Mouse (Mus musculus) hindbrain, embryonic 10.5 days (tissue): ENCODE data around the gene Ccdc177. TPM values are rescaled to one million over a fixed set of nuclear protein-coding genes. Genes with fewer than 3 reads are reported as not detected.
A peak's percentile ranks its signal among the peaks of the same experiment; 100 is the strongest.
"Not testable (repeated sequence)": the region's sequence is repeated elsewhere in the genome, so short reads cannot be mapped to it uniquely, and the experiment has no call there.

Experiments used
- DNase-seq: peaks from one replicate; pipeline ENCODE4 v3.0.0-alpha.2; 2017; ENCODE audit warnings: low spot score
- H3K27ac ChIP-seq: fragments of 300-500 bp; sonication (generic); 2 replicates; pipeline ENCODE4 v1.5.1; 2016; ENCODE audit warnings: mild to moderate bottlenecking, moderate library complexity
- H3K27me3 ChIP-seq: fragments of 300-500 bp; sonication (generic); 2 replicates; pipeline ENCODE4 v1.6.1; 2016; ENCODE audit warnings: mild to moderate bottlenecking; ENCODE audit not compliant: poor library complexity, insufficient read depth, severe bottlenecking
- H3K36me3 ChIP-seq: fragments of 300-500 bp; sonication (generic); 2 replicates; pipeline ENCODE4 v1.6.1; 2016; ENCODE audit warnings: mild to moderate bottlenecking, moderate library complexity
- H3K4me1 ChIP-seq: fragments of 300-500 bp; sonication (generic); replicated peaks from 2 replicates; pipeline ENCODE4 v1.6.1; 2016; ENCODE audit warnings: mild to moderate bottlenecking
- H3K4me3 ChIP-seq: fragments of 300-500 bp; sonication (generic); 2 replicates; pipeline ENCODE4 v1.5.1; 2016; ENCODE audit warnings: mild to moderate bottlenecking, moderate library complexity
- H3K9me3 ChIP-seq: fragments of 300-500 bp; sonication (generic); 2 replicates; pipeline ENCODE4 v1.6.1; 2016; ENCODE audit warnings: mild to moderate bottlenecking, moderate library complexity
- WGBS: fragments of 180-500 bp; shearing (Covaris S2); methylation state at CpG from one replicate; pipeline ENCODE4 v1.1.7; 2016; 5-methylcytosine and 5-hydroxymethylcytosine counted together
- polyA plus RNA-seq: library from polyadenylated mRNA; unstranded; fragments of >200 nt; fragmentation: Nextera tagmentation; extraction: Ambion mirVana; gene quantifications from 2 replicates; pipeline ENCODE4 v1.2.1, GENCODE M21; 2016

Ccdc177 gene
- polyA plus RNA-seq, 1 experiment from 2014 or later: 2.4 TPM

DNA sequence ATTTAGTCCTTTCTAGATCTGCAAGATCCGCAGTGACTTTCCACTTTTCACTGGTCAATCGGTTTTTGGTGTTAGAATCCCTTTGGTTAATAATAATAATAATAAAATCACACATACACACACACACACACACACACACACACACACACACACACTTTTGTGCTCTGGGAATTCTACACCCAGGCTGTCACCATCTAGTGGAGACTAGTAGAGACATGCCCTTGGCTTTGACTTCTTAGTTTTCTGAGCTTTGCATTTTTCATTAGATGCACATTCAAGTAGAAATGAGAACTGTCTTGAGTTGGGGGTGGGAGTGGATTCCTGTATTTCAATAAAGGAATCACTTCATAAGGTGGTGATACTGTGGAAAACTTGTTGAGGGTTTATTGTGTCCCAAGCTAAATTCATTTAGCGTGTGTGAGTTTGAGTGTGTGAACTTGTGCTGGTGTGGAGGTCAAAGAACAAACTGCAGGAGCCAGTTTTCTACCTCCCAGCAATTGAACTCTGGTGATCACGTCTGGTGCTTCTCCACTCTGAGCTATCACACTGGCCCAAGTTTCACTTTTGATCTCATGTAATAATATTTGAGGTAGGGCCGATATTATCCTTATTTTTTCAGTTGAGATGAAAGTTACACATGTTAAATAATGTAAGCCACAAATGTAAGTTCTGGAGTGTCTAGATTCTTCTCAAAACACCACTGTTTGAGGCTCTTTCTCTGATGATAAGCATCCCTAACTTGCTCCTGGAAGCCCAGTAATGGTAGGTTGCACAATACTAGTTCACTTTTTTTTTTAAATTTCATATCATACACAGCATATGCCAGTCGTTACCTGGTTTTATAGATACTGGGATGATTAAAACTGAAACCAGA is 31.3 kb upstream of the Ccdc177 start:
- Histone ChIP-seq H3K9me3 (no peaks in the 10 kb centered on the region), H3K27me3 (no peaks in the 10 kb centered on the region; the same call in 1 of the 2 replicates), H3K27ac (peak overlapping the region; percentile 97), H3K4me1 (peaks cover 40% of the 10 kb centered on the region), H3K4me3 (peak overlapping the region; percentile 95), H3K36me3 (peaks cover 7% of the 10 kb centered on the region; the same call in 1 of the 2 replicates)
- DNase-seq: peak; percentile 25
- 50% methylated on average over 6 of the region's 6 CpGs for WGBS

DNA sequence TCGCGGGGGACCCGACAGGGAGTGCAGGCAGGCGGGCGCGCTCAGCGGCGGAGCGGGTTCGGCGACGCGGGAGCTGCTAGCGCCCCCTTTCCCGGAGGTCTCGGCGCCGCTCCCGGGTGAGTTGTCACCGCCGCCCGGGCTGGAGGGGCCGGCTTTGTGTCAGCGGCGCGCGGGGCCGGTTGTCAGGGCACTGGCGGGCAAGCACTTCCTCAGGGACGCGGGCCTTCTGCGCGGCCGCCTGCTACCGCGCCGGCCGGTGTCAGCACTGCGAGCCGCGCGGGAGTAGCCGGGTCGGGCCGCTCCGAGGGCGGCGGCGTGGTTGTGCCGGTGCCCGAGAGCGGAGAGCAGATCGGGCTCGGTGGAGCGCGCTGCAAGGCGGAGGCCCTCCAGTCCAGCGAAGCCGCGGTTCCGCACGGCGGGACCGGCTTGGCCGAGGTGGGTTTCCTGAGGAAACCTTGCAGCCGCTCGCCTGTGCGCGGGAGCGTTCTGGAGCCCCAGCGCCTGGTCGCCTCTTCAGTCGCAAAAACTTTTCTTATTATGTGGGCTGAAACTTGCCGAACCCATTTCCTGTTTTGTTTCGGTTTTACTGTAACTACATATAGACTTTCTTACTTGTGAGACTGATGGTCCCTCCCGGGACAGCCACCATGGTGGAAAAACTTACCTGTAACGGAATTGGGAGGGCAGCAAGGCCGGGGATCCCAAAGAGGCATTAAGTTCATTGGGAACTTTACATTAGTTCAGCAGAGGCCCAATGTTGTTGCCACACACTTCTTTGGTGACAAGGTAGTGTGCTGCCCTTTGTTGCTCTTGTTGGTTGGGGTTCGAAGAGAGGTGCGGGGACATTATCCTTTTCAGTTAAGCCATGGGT is 30.4 kb upstream of the Ccdc177 start:
- peaks cover under 1% of the 10 kb centered on the region; the same call in 1 of the 2 replicates for H3K27me3 ChIP-seq
- H3K36me3 ChIP-seq: peaks cover 7% of the 10 kb centered on the region; the same call in 1 of the 2 replicates
- peak overlapping the region; percentile 97 for H3K27ac ChIP-seq
- H3K4me1 ChIP-seq: peaks cover 40% of the 10 kb centered on the region
- WGBS: under 1% methylated on average over 80 of the region's 80 CpGs
- H3K9me3 ChIP-seq: no peaks in the 10 kb centered on the region
- H3K4me3 ChIP-seq: peak overlapping the region; percentile 95
- no peak for DNase-seq

DNA sequence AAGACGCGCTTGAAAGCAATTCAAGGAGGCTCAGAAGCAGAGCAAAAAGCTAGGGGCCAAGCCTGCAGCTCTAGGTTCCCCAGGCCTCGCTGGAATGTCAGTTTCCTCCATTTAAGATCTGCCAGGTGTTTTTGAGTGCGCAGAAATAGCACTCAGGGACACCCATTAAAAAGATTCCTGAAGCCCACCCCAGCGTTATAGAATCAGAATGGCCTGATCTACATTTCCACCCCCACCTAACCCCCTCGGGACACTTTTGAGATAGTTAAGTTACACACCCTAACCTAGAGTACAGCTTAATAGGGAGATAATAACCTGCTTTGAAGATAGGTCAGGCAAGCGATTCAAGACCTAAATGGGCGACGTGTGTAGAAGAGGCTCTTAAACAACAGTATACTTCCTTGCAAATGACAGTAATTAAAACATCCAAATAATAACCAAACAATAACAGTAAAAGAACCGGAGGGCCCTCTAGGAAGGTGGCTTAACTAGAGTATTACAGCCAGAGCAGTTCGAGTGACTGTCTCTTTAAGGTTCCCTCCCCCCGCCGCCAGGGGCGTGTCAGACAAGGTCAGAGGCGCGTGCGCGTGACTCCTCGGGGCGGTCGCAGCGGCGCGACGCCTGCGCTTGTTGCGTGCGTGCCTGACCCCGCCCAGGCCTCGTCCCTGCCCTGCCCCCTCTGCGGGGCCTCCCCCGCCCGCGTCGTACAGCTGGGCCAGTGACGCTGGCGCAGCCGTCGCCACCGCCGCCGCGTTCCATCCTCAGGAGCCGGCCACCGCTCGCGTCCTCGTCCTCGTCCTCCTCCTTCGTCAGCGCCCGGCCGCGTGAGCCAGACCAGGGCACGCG is 29.6 kb upstream of the Ccdc177 start, which contains the start of gene Susd6:
Susd6 (plus strand) TSS at position 662 of the 846 bp plus-strand sequence.
- peak within 1 kb of the TSS; percentile 97 for H3K27ac ChIP-seq
- H3K9me3 ChIP-seq: no peaks in the 10 kb centered on the region
- peaks cover 35% of the 10 kb centered on the region for H3K4me1 ChIP-seq
- H3K4me3 ChIP-seq: peak within 1 kb of the TSS; percentile 95
- peaks cover 3% of the 10 kb centered on the region; the same call in 1 of the 2 replicates for H3K27me3 ChIP-seq
- peaks cover 7% of the 10 kb centered on the region; the same call in 1 of the 2 replicates for H3K36me3 ChIP-seq
- peak; percentile 98 for DNase-seq
- WGBS: 3% methylated on average over 56 of the region's 56 CpGs

DNA sequence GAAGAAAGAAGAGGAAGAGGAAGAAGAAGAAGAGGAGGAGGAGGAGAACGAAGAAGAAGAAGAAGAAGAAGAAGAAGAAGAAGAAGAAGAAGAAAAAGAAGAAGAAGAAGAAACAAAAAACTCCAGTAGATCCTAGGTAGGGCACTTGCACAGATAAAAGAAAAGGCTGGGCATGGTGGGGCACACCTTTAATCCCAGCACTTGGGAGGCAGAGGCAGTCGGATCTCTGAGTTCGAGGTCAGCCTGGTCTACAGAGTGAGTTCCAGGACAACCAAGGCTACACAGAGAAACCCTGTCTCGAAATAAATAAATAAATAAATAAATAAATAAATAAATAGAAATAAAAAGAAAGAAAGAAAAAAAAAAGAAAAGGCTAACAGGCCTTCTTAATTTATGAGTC is 28.8 kb upstream of the Ccdc177 start:
- DNase-seq, H3K36me3 ChIP-seq, H3K9me3 ChIP-seq, H3K27me3 ChIP-seq, H3K27ac ChIP-seq, H3K4me3 ChIP-seq: not testable (repeated sequence)
- peaks cover 33% of the 10 kb centered on the region for H3K4me1 ChIP-seq
- WGBS: 85% methylated on average over 4 of the region's 4 CpGs

DNA sequence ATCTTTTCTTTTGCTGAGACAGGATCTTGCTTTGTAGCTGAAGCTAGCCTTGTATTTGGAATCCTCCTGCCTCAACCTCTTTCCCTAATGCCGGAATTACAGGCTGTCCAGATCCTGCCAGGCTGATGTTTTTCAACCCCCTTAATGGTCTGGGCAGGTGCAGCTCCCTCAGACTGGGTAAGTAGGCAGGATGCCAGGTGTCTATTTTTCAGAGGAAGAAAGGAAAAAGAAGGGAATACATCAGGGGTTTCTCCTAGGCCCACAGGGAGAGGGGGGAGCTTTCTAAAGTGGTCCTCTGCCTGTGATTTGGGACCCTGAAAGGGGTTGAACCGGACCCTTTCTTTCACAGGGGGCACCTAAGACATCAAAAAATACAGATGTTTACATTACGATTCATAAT is 27.7 kb upstream of the Ccdc177 start:
- no peaks in the 10 kb centered on the region for H3K36me3 ChIP-seq
- WGBS: 89% methylated on average over 3 of the region's 3 CpGs
- H3K27ac ChIP-seq: no peak overlapping the region
- no peaks in the 10 kb centered on the region for H3K9me3 ChIP-seq
- peaks cover 33% of the 10 kb centered on the region for H3K4me1 ChIP-seq
- no peak overlapping the region for H3K4me3 ChIP-seq
- DNase-seq: no peak
- H3K27me3 ChIP-seq: peaks cover 3% of the 10 kb centered on the region; the same call in 1 of the 2 replicates

GRCm38 (mm10) chr12:80787604-80788003 is 27.1 kb upstream of the Ccdc177 start:
- H3K4me3 ChIP-seq: no peak overlapping the region
- no peaks in the 10 kb centered on the region for H3K36me3 ChIP-seq
- no peak for DNase-seq
- H3K27me3 ChIP-seq: peaks cover 3% of the 10 kb centered on the region; the same call in 1 of the 2 replicates
- no peak overlapping the region for H3K27ac ChIP-seq
- peaks cover 28% of the 10 kb centered on the region for H3K4me1 ChIP-seq
- H3K9me3 ChIP-seq: no peaks in the 10 kb centered on the region
- WGBS: 58% methylated on average over 11 of the region's 11 CpGs

DNA sequence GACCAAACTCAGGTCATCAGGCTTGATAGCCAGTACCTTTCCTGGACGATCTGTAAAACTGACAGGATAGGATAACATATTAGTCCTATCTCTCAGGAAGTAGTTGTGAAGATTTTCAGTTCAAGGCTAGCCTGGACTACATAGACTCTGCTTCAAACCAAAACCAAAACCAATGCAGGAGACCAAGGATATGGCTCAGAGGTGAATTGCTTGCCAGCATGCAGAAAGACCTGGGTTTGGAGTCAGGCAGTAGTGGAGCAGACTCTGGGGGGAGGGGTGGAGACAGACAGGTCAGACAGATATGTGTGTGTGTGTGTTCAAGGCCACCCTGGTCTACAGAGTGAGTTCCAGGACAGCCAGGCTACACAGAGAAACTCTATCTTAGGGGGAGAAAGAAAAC is 26.1 kb upstream of the Ccdc177 start:
- Histone ChIP-seq H3K27me3 (peaks cover 3% of the 10 kb centered on the region; the same call in 1 of the 2 replicates), H3K9me3 (no peaks in the 10 kb centered on the region), H3K36me3 (no peaks in the 10 kb centered on the region), H3K27ac (no peak overlapping the region), H3K4me1 (peaks cover 18% of the 10 kb centered on the region), H3K4me3 (no peak overlapping the region)
- 81% methylated on average over 1 of the region's 1 CpGs for WGBS
- DNase-seq: no peak

DNA sequence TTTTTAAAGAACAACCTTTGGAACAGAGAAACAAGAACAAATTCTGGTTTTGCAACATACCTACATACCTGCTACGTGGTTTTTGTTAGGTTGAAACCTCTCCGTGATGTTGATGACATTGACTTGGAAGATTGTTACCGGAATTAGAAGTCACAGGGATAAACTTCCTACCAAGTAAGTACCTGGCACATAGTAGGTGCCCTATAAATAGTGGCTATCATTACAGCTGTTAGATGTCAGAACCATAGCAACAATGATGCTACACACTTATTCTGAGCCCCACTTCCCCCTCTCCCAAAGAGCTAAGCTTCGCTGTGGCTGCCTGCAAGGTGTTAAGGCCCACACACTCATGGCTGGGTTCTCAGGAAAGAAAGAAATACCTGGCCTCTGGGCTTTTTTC is 25.1 kb upstream of the Ccdc177 start:
- Histone ChIP-seq H3K9me3 (no peaks in the 10 kb centered on the region), H3K27ac (no peak overlapping the region), H3K4me3 (no peak overlapping the region), H3K27me3 (peaks cover 3% of the 10 kb centered on the region; the same call in 1 of the 2 replicates), H3K4me1 (peaks cover 11% of the 10 kb centered on the region), H3K36me3 (no peaks in the 10 kb centered on the region)
- DNase-seq: no peak
- 89% methylated on average over 4 of the region's 4 CpGs for whole genome bisulfite sequencing

GRCm38 (mm10) chr12:80785005-80785404 is 24.5 kb upstream of the Ccdc177 start:
- H3K36me3 ChIP-seq: no peaks in the 10 kb centered on the region
- peaks cover 3% of the 10 kb centered on the region; the same call in 1 of the 2 replicates for H3K27me3 ChIP-seq
- no peak for DNase-seq
- H3K9me3 ChIP-seq: no peaks in the 10 kb centered on the region
- H3K4me1 ChIP-seq: peaks cover 5% of the 10 kb centered on the region
- no peak overlapping the region for H3K27ac ChIP-seq
- H3K4me3 ChIP-seq: no peak overlapping the region
- 91% methylated on average over 5 of the region's 5 CpGs for WGBS

DNA sequence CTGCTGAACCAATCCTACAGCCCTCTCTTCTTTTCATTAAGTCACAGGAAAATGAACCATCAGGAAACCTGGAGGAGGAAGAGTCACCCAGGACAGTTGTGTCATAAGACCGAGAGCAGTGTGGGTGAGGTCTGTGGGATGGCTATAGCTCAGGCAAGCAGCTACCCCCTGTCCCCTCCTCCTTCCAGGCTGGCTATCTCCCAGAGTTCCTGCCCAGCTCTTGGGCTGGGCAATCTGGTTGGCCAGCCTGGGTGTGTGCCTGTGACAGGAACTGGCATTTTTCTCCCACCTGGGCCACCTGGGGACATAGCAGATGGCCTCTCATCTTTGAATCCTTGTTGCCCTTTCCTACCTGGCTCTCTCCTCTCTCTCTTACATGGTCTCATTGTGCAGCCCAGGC is 23.4 kb upstream of the Ccdc177 start:
- Histone ChIP-seq H3K27me3 (peaks cover 3% of the 10 kb centered on the region; the same call in 1 of the 2 replicates), H3K4me3 (no peak overlapping the region), H3K9me3 (no peaks in the 10 kb centered on the region), H3K36me3 (no peaks in the 10 kb centered on the region), H3K4me1 (no peaks in the 10 kb centered on the region), H3K27ac (no peak overlapping the region)
- 82% methylated on average over 1 of the region's 1 CpGs for WGBS
- DNase-seq: no peak

- Histone ChIP-seq H3K27ac (no peak overlapping the region), H3K4me1 (no peaks in the 10 kb centered on the region), H3K9me3 (no peaks in the 10 kb centered on the region), H3K27me3 (peaks cover 3% of the 10 kb centered on the region; the same call in 1 of the 2 replicates), H3K4me3 (no peak overlapping the region), H3K36me3 (no peaks in the 10 kb centered on the region)
- WGBS: 52% methylated on average over 3 of the region's 3 CpGs
- DNase-seq: no peak
These were observed 22.4 kb upstream of the Ccdc177 start for GRCm38 (mm10) chr12:80782892-80783291.

GRCm38 (mm10) chr12:80782190-80782589 is 21.7 kb upstream of the Ccdc177 start:
- H3K4me3 ChIP-seq: no peak overlapping the region
- H3K36me3 ChIP-seq: no peaks in the 10 kb centered on the region
- no peak for DNase-seq
- H3K4me1 ChIP-seq: no peaks in the 10 kb centered on the region
- no peaks in the 10 kb centered on the region for H3K9me3 ChIP-seq
- 0 out of 2 replicates have a peak, but pooled peaks cover 3% of the 10 kb centered on the region for H3K27me3 ChIP-seq
- 88% methylated on average over 3 of the region's 3 CpGs for WGBS
- H3K27ac ChIP-seq: no peak overlapping the region
